In the genomic region with DNA sequence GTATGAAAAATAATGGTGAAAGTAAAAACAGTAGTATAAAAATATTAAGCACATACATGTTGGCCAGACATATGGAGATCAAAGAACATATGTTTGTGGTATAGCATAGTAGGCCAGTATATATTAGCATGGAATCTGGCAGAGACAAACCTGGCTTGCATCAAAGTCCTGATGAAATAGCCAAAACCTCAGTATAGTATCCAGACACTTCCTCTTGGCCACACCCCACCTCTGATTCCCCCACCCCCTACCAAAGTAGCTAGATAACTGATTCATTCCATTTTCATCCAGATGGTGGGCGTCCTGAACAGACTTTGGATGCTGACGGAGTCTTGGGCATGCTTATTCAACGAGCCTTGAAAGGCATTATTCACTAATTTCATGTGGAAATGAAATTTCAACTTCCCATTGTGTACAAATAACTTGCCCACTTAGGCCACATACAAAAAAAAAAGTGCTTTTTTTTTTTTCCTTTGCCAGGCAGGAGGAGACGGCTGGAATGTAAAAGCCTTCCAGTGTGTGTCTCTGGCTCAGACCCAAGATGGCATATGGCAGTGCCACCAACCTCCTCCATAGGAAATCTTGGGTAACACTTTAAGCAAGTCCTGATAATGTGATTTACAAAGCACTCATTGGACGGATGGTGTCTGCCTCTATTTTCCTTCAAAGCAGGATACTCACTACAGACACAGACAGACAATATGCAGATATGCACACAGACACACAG, we compare ENCODE assay signal across 12 mouse cellular contexts.
A peak's percentile ranks its signal among the peaks of the same experiment; 100 is the strongest.
DNase-seq lines count a peak whose midpoint lies in the region; ATAC-seq and TF ChIP-seq lines count a peak whose summit lies in the region.
"Had no signal": no experiment of that assay in that cellular context is flagged by ENCODE, and none has a peak within 500 bp of the region (broad histone marks: within the 10 kb centered on the region; RNA-seq: fewer than 3 reads in every experiment).

No protein-coding gene starts in this region.

- H3K36me3 ChIP-seq in heart, embryonic 10.5 days = no peaks in the 10 kb centered on the region
- no peaks in the 10 kb centered on the region for H3K36me3 ChIP-seq in midbrain, postnatal 0 days (ENCODE audit: insufficient read depth, low read length)
- H3K36me3 ChIP-seq in midbrain, embryonic 13.5 days = no peaks in the 10 kb centered on the region
- H3K36me3 ChIP-seq in liver, embryonic 12.5 days = no peaks in the 10 kb centered on the region
- H3K36me3 ChIP-seq: embryonic facial prominence, embryonic 12.5 days had no signal

- no peak for ATAC-seq in midbrain, postnatal 0 days (ENCODE audit: low FRiP score)
- no peak for ATAC-seq in midbrain, embryonic 13.5 days
- no peak for ATAC-seq in CD4-positive, CD25-positive, alpha-beta regulatory T cell, adult 4 months
- no peak for ATAC-seq in liver, embryonic 12.5 days

- no peak overlapping the region for H3K9ac ChIP-seq in midbrain, postnatal 0 days (replicated peaks; ENCODE audit: low read length, poor library complexity, severe bottlenecking)
- H3K9ac ChIP-seq in midbrain, embryonic 13.5 days (replicated peaks) = no peak overlapping the region
- H3K9ac ChIP-seq in liver, embryonic 12.5 days = no peak overlapping the region
- H3K9ac ChIP-seq: embryonic facial prominence, embryonic 12.5 days; liver, embryonic 14.5 days had no signal

- H3K27ac ChIP-seq in heart, embryonic 10.5 days = no peak overlapping the region
- H3K27ac ChIP-seq in midbrain, postnatal 0 days (ENCODE audit: low read depth, low read length) = no peak overlapping the region
- no peak overlapping the region for H3K27ac ChIP-seq in midbrain, embryonic 13.5 days
- H3K27ac ChIP-seq in liver, embryonic 12.5 days = no peak overlapping the region
- H3K27ac ChIP-seq: embryonic facial prominence, embryonic 12.5 days; liver, embryonic 14.5 days had no signal

- H3K4me2 ChIP-seq in midbrain, postnatal 0 days (ENCODE audit: low read depth, low read length, poor library complexity, severe bottlenecking) = no peak overlapping the region
- H3K4me2 ChIP-seq in midbrain, embryonic 13.5 days (replicated peaks) = no peak overlapping the region
- H3K4me2 ChIP-seq in liver, embryonic 12.5 days = no peak overlapping the region
- H3K4me2 ChIP-seq: embryonic facial prominence, embryonic 12.5 days had no signal

- 62% methylated on average over 5 of the region's 5 CpGs for WGBS in heart, embryonic 10.5 days
- WGBS in midbrain, postnatal 0 days = 54% methylated on average over 5 of the region's 5 CpGs
- WGBS in midbrain, embryonic 13.5 days = 53% methylated on average over 5 of the region's 5 CpGs
- WGBS in liver, embryonic 12.5 days (ENCODE audit: insufficient replicate concordance) = 57% methylated on average over 5 of the region's 5 CpGs

- peak; percentile 44 for DNase-seq in heart, adult 11 months
- no peak for DNase-seq in heart, embryonic 10.5 days (ENCODE audit: low spot score)
- DNase-seq in midbrain, postnatal 0 days (ENCODE audit: low spot score) = peak; percentile 76
- DNase-seq in layer of hippocampus, adult 8-10 months (ENCODE audit: low spot score in 2 of 2) = peak; percentile 26 to 44
- no peak for DNase-seq in kidney, adult 8-10 months
- DNase-seq: kidney, postnatal 25 days; retina, postnatal 1 day had no signal

- 0 out of 2 replicates have a peak, but pooled peaks cover 4% of the 10 kb centered on the region for H3K4me1 ChIP-seq in heart, embryonic 10.5 days
- H3K4me1 ChIP-seq in midbrain, postnatal 0 days (ENCODE audit: insufficient read depth, low read length) = no peaks in the 10 kb centered on the region
- H3K4me1 ChIP-seq in midbrain, embryonic 13.5 days (replicated peaks) = peaks cover 14% of the 10 kb centered on the region
- no peaks in the 10 kb centered on the region for H3K4me1 ChIP-seq in liver, embryonic 12.5 days
- H3K4me1 ChIP-seq: embryonic facial prominence, embryonic 12.5 days had no signal

- H3K9me3 ChIP-seq in heart, embryonic 10.5 days = no peaks in the 10 kb centered on the region
- H3K9me3 ChIP-seq in midbrain, postnatal 0 days (ENCODE audit: low read length) = no peaks in the 10 kb centered on the region
- no peaks in the 10 kb centered on the region for H3K9me3 ChIP-seq in midbrain, embryonic 13.5 days
- no peaks in the 10 kb centered on the region for H3K9me3 ChIP-seq in liver, embryonic 12.5 days (replicated peaks)
- H3K9me3 ChIP-seq: embryonic facial prominence, embryonic 12.5 days had no signal

- H3K27me3 ChIP-seq in heart, embryonic 10.5 days (ENCODE audit: insufficient read depth, poor library complexity, severe bottlenecking) = no peaks in the 10 kb centered on the region
- no peaks in the 10 kb centered on the region for H3K27me3 ChIP-seq in midbrain, postnatal 0 days (ENCODE audit: insufficient read depth, low read length)
- no peaks in the 10 kb centered on the region for H3K27me3 ChIP-seq in midbrain, embryonic 13.5 days
- no peaks in the 10 kb centered on the region for H3K27me3 ChIP-seq in liver, embryonic 12.5 days (replicated peaks)
- H3K27me3 ChIP-seq: embryonic facial prominence, embryonic 12.5 days had no signal

- TF ChIP-seq CTCF in midbrain, postnatal 0 days (IDR thresholded peaks at IDR 0.05) = no peak

- no peak overlapping the region for H3K4me3 ChIP-seq in heart, embryonic 10.5 days
- H3K4me3 ChIP-seq in midbrain, postnatal 0 days (ENCODE audit: low read depth, low read length) = no peak overlapping the region
- no peak overlapping the region for H3K4me3 ChIP-seq in midbrain, embryonic 13.5 days (replicated peaks)
- H3K4me3 ChIP-seq in liver, embryonic 12.5 days = no peak overlapping the region
- H3K4me3 ChIP-seq: embryonic facial prominence, embryonic 12.5 days had no signal

Comparison
In these comparisons a context has a peak if more than half of its experiments do, and no peak if none do; other contexts are left out.
1. DNase-seq: peak in heart, adult 11 months (single experiment), midbrain, postnatal 0 days (single experiment) and layer of hippocampus, adult 8-10 months (2 of 2); none in heart, embryonic 10.5 days (single experiment) and kidney, adult 8-10 months (0 of 2).